Mouse (Mus musculus): Measurements from ENCODE around the gene AI464131. TPM values are rescaled to one million over a fixed set of nuclear protein-coding genes. Genes with fewer than 3 reads are reported as not detected.

Gene AI464131
- polyA plus RNA-seq, 1 experiment from 2014 or later, result 0.51 TPM

DNA sequence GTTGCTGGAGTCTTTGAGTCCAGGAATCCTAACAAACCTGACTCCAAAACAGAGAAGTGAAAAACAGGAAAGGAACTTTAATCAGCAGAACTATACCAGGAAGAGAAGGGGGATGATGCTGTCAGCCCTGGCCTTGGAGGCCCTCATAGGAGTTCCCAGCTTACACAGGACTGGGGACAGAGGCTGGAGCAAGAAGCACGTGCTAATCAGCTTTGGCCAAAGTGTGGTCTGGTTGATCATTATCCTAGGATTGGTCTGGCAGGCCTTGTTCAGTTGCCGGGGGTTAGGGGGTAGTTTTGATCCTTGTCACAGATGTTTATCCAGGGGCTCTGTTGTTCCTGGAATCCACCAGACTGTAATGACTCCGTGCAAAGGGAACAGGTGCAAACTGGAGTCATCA lies 8.5 kb downstream of the AI464131 start:
- H3K4me1 ChIP-seq (replicated peaks), result peaks cover 30% of the 10 kb centered on the region
- H3K4me3 ChIP-seq (replicated peaks), result no peak overlapping the region
- H3K36me3 ChIP-seq, result no peaks in the 10 kb centered on the region
- DNase-seq (no peak), ATAC-seq (ENCODE audit: low read depth) (peak; percentile 50)
- 23% methylated on average over 3 of the region's 3 CpGs for WGBS (ENCODE audit: insufficient replicate concordance)
- H3K27ac ChIP-seq, result peak overlapping the region; percentile 34; the same call in 1 of the 2 replicates
- no peak overlapping the region for H3K9ac ChIP-seq
- no peaks in the 10 kb centered on the region for H3K9me3 ChIP-seq (replicated peaks)
- peaks cover 48% of the 10 kb centered on the region for H3K27me3 ChIP-seq
- H3K4me2 ChIP-seq, result no peak overlapping the region

GRCm38 (mm10) chr4:41493464-41494116 lies 9.3 kb downstream of the AI464131 start:
- H3K27ac ChIP-seq, result peak overlapping the region; percentile 34; the same call in 1 of the 2 replicates

DNA sequence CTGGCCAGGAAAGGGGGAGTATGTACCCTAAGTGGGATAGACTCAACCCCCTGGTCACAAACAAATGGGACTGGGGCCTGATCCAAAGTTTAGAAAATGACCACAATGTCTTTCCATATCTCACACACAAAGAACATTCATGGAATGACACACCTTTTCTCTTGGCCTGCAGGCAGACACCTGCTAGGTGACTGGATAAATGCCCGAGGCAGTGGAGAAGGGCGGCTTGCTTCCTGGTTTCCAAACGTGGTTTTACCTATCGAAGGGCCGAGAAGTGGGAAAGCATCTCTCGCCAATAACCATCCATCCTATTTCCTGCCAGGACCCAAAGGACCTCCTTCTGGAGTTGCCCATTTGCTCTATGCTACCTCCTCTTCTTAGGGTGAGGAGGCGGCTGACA lies 9.9 kb downstream of the AI464131 start:
- H3K27ac ChIP-seq, result no peak overlapping the region
- H3K9ac ChIP-seq, result no peak overlapping the region
- H3K9me3 ChIP-seq (replicated peaks), result no peaks in the 10 kb centered on the region
- H3K4me1 ChIP-seq (replicated peaks), result peaks cover 21% of the 10 kb centered on the region
- H3K4me3 ChIP-seq (replicated peaks), result no peak overlapping the region
- peaks cover 33% of the 10 kb centered on the region for H3K27me3 ChIP-seq
- DNase-seq (no peak), ATAC-seq (ENCODE audit: low read depth) (no peak)
- H3K4me2 ChIP-seq, result no peak overlapping the region
- 67% methylated on average over 7 of the region's 7 CpGs for WGBS (ENCODE audit: insufficient replicate concordance)
- H3K36me3 ChIP-seq, result no peaks in the 10 kb centered on the region

More at GRCm38 (mm10) chr4:41493464-41494116, 9.3 kb downstream of the AI464131 start:
- Histone ChIP-seq H3K9ac (no peak overlapping the region), H3K36me3 (no peaks in the 10 kb centered on the region), H3K4me1 (replicated peaks) (peaks cover 25% of the 10 kb centered on the region), H3K4me3 (replicated peaks) (no peak overlapping the region), H3K9me3 (replicated peaks) (no peaks in the 10 kb centered on the region), H3K27me3 (peaks cover 40% of the 10 kb centered on the region), H3K4me2 (no peak overlapping the region)
- WGBS (ENCODE audit: insufficient replicate concordance), result 62% methylated on average over 3 of the region's 3 CpGs
- peak; percentile 52 for ATAC-seq (ENCODE audit: low read depth)
- no peak for DNase-seq

GRCm38 (mm10) chr4:41481601-41482017 lies 21.3 kb downstream of the AI464131 start:
- no peaks in the 10 kb centered on the region for H3K27me3 ChIP-seq
- no peak overlapping the region for H3K9ac ChIP-seq
- H3K36me3 ChIP-seq, result peaks cover 11% of the 10 kb centered on the region; the same call in 1 of the 2 replicates
- H3K4me1 ChIP-seq (replicated peaks), result no peaks in the 10 kb centered on the region
- H3K4me3 ChIP-seq (replicated peaks), result no peak overlapping the region
- H3K4me2 ChIP-seq, result no peak overlapping the region
- DNase-seq (no peak), ATAC-seq (ENCODE audit: low read depth) (no peak)
- H3K9me3 ChIP-seq (replicated peaks), result peaks cover 4% of the 10 kb centered on the region; the same call in 1 of the 2 replicates
- 77% methylated on average over 6 of the region's 6 CpGs for WGBS (ENCODE audit: insufficient replicate concordance)
- no peak overlapping the region for H3K27ac ChIP-seq

DNA sequence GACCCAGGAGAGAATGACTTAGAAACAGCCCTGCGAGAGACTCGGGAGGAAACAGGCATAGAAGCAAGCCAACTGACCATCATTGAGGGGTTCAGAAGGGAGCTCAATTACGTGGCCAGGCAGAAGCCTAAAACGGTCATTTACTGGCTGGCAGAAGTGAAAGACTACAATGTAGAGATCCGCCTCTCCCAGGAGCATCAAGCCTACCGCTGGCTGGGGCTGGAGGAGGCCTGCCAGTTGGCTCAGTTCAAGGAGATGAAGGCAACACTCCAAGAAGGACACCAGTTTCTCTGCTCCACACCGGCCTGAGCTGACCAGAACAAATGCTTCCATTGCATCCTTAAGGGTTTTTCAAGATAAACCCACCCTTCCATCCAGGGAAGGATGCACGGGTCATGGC lies 22.6 kb downstream of the AI464131 start:
- Histone ChIP-seq H3K27me3 (no peaks in the 10 kb centered on the region), H3K27ac (no peak overlapping the region)
- WGBS (ENCODE audit: insufficient replicate concordance), result 72% methylated on average over 8 of the region's 8 CpGs

GRCm38 (mm10) chr4:41479456-41479804 lies 23.4 kb downstream of the AI464131 start:
- H3K27ac ChIP-seq, result no peak overlapping the region
- H3K4me3 ChIP-seq (replicated peaks), result no peak overlapping the region
- ATAC-seq (ENCODE audit: low read depth) (no peak), DNase-seq (no peak)
- 77% methylated on average over 1 of the region's 1 CpGs for WGBS (ENCODE audit: insufficient replicate concordance)
- H3K36me3 ChIP-seq, result peaks cover 11% of the 10 kb centered on the region; the same call in 1 of the 2 replicates
- no peak overlapping the region for H3K4me2 ChIP-seq
- no peaks in the 10 kb centered on the region for H3K27me3 ChIP-seq
- no peak overlapping the region for H3K9ac ChIP-seq
- no peaks in the 10 kb centered on the region for H3K4me1 ChIP-seq (replicated peaks)
- H3K9me3 ChIP-seq (replicated peaks), result no peaks in the 10 kb centered on the region

More for the DNA sequence above, 22.6 kb downstream of the AI464131 start:
- no peak for ATAC-seq (ENCODE audit: low read depth)
- no peak for DNase-seq
- Histone ChIP-seq H3K4me3 (replicated peaks) (no peak overlapping the region), H3K4me2 (no peak overlapping the region), H3K9me3 (replicated peaks) (no peaks in the 10 kb centered on the region), H3K4me1 (replicated peaks) (no peaks in the 10 kb centered on the region), H3K9ac (no peak overlapping the region), H3K36me3 (peaks cover 11% of the 10 kb centered on the region; the same call in 1 of the 2 replicates)

GRCm38 (mm10) chr4:41478751-41479455 lies 24.0 kb downstream of the AI464131 start:
- no peak for DNase-seq
- Histone ChIP-seq H3K4me1 (replicated peaks) (no peaks in the 10 kb centered on the region), H3K9ac (no peak overlapping the region), H3K27ac (no peak overlapping the region), H3K36me3 (peaks cover 11% of the 10 kb centered on the region; the same call in 1 of the 2 replicates), H3K9me3 (replicated peaks) (no peaks in the 10 kb centered on the region), H3K4me3 (replicated peaks) (no peak overlapping the region), H3K27me3 (no peaks in the 10 kb centered on the region), H3K4me2 (no peak overlapping the region)
- WGBS (ENCODE audit: insufficient replicate concordance), result 61% methylated on average over 4 of the region's 4 CpGs
- ATAC-seq (ENCODE audit: low read depth), result no peak

DNA sequence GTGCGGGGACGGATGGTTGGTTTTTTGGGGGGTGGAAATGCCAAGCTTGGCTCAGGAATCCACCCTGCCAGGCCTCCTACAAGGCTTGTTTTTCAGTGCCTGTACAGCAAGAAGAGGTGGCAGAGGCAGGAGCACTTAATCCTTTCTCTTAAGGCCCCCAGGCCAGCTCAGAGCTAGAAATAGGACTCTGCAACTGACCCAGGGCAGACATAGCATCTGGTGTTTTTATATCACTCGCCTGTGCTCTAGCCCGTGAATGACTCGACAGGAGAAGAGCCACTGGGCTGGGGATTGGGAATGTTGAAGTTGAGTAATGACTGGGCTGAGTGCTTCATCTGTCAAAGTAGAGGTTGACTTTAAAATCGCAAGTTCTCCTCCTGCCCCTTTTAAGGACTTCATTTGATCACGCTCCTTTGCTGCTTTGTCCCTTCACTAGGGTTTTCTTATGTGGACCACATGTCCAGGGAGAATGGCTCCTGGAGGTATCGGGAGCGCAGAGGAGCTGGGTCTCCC lies 25.2 kb downstream of the AI464131 start:
- H3K9me3 ChIP-seq (replicated peaks), result no peaks in the 10 kb centered on the region
- no peak for DNase-seq
- no peaks in the 10 kb centered on the region for H3K4me1 ChIP-seq (replicated peaks)
- H3K9ac ChIP-seq, result no peak overlapping the region
- no peak overlapping the region for H3K27ac ChIP-seq
- H3K36me3 ChIP-seq, result peaks cover 11% of the 10 kb centered on the region; the same call in 1 of the 2 replicates
- H3K4me3 ChIP-seq (replicated peaks), result no peak overlapping the region
- no peak overlapping the region for H3K4me2 ChIP-seq
- 74% methylated on average over 9 of the region's 9 CpGs for WGBS (ENCODE audit: insufficient replicate concordance)
- H3K27me3 ChIP-seq, result no peaks in the 10 kb centered on the region
- no peak for ATAC-seq (ENCODE audit: low read depth)

DNA sequence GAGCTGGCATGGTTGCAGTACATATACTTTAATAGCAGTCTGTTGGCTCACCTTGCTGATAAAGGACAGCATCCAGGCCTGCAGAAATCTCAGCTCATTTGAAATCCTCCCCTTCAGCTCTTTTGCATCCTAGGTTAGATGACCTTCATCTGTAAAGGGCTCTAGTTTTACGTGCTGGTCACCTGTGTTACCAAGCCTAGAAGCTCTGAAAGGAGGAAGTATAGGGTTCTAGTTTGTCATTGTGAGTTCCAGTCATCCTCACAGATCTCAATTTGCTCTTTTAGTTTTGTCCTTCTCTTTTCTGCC lies 31.5 kb downstream of the AI464131 start:
- Histone ChIP-seq H3K36me3 (no peaks in the 10 kb centered on the region), H3K4me1 (replicated peaks) (no peaks in the 10 kb centered on the region), H3K4me3 (replicated peaks) (no peak overlapping the region), H3K4me2 (no peak overlapping the region), H3K27me3 (no peaks in the 10 kb centered on the region), H3K27ac (no peak overlapping the region), H3K9me3 (replicated peaks) (no peaks in the 10 kb centered on the region), H3K9ac (no peak overlapping the region)
- WGBS (ENCODE audit: insufficient replicate concordance), result 66% methylated on average over 1 of the region's 1 CpGs
- DNase-seq (no peak), ATAC-seq (ENCODE audit: low read depth) (no peak)

DNA sequence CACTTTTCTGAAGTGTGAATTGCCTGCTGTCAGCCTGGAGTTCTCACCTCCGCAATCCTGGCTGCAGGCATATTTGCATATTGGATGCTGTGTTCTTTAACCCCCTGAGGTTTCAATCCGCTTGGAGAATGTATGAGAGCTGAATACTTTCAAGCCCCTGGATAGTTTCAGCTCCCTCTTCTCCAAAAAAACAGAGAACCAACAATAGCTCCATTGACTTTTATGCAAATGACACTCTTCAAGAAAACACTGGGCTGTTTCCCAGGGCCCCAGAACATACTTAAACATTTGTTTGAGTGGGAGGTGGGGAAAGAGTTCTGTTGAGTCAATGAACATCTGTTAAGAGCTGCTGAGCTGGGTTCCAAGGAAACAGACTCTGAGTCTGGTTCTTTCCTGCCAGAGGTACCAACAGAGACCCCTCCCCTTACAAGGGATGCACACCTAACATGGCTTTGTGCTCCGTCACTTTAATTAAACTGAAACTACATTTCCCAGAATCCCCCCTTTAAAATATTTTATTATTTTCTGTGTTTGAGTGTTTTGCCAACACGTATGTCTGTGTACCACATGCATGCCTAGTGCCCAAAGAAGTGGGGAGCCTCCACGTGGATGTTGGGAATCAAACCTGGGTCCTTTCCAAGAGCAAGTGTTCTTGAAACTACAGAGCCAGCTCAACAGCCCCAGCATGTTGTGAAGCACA lies 32.0 kb downstream of the AI464131 start:
- WGBS (ENCODE audit: insufficient replicate concordance), result 62% methylated on average over 5 of the region's 5 CpGs
- no peak overlapping the region for H3K4me3 ChIP-seq (replicated peaks)
- no peak for DNase-seq
- no peak overlapping the region for H3K9ac ChIP-seq
- H3K4me2 ChIP-seq, result no peak overlapping the region
- H3K27me3 ChIP-seq, result no peaks in the 10 kb centered on the region
- H3K4me1 ChIP-seq (replicated peaks), result peaks cover 2% of the 10 kb centered on the region
- no peak for ATAC-seq (ENCODE audit: low read depth)
- no peak overlapping the region for H3K27ac ChIP-seq
- H3K36me3 ChIP-seq, result no peaks in the 10 kb centered on the region
- H3K9me3 ChIP-seq (replicated peaks), result no peaks in the 10 kb centered on the region

DNA sequence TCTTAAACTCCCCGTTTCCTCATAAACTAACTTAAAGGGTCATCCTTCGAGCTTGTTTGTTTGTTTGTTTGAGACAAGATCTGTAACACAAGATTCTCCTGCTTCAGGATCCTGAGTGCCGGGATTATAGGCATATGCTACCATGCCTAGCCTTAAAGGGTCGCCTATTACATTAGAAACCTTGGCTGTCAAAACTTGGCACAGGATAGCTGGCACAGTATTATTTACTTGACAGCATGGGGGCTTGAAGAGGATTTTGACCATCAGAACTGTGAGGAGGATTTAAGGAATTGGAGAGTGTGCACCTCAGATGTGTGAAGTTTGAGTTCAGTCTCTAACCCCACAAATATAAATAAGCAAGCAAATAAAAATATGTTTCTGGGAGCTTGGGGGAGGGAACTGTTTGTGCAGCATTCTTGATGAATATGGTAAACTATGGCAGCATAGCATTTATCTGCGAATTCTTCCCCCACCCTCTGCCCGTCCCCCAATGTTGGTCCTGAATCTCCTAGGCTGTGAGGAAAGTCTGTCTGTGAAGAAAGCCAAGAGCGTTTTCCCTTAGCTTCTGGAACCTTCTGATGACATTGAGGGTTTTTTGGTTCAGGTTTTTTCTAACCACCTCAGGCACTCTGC lies 32.7 kb downstream of the AI464131 start:
- no peak for DNase-seq

More for the DNA sequence above, 32.7 kb downstream of the AI464131 start:
- Histone ChIP-seq H3K27me3 (no peaks in the 10 kb centered on the region), H3K4me3 (replicated peaks) (no peak overlapping the region), H3K9ac (no peak overlapping the region), H3K9me3 (replicated peaks) (no peaks in the 10 kb centered on the region), H3K36me3 (no peaks in the 10 kb centered on the region), H3K4me2 (no peak overlapping the region), H3K27ac (no peak overlapping the region), H3K4me1 (replicated peaks) (peaks cover 8% of the 10 kb centered on the region)
- ATAC-seq (ENCODE audit: low read depth), result no peak
- 69% methylated on average over 7 of the region's 7 CpGs for WGBS (ENCODE audit: insufficient replicate concordance)
